Mouse (Mus musculus) heart, embryonic 10.5 days (tissue): ENCODE results near the gene Cuta. TPM values are rescaled to one million over a fixed set of nuclear protein-coding genes. Genes with fewer than 3 reads are reported as not detected.

Source experiments
- DNase-seq: peaks from one replicate; pipeline ENCODE4 v3.0.0-alpha.2; 2017; ENCODE audit warnings: low spot score
- H3K27ac ChIP-seq: fragments of 300-500 bp; sonication (generic); 2 replicates; pipeline ENCODE4 v1.5.1; 2016; ENCODE audit warnings: mild to moderate bottlenecking
- H3K27me3 ChIP-seq: fragments of 300-500 bp; sonication (generic); 2 replicates; pipeline ENCODE4 v1.6.1; 2016; ENCODE audit warnings: mild to moderate bottlenecking; ENCODE audit not compliant: poor library complexity, insufficient read depth, severe bottlenecking
- H3K36me3 ChIP-seq: fragments of 300-500 bp; sonication (generic); 2 replicates; pipeline ENCODE4 v1.6.1; 2016; ENCODE audit warnings: mild to moderate bottlenecking, moderate library complexity
- H3K4me1 ChIP-seq: fragments of 300-500 bp; sonication (generic); 2 replicates; pipeline ENCODE4 v1.6.1; 2016; ENCODE audit warnings: mild to moderate bottlenecking
- H3K4me3 ChIP-seq: fragments of 300-500 bp; sonication (generic); 2 replicates; pipeline ENCODE4 v1.5.1; 2016; ENCODE audit warnings: mild to moderate bottlenecking, moderate library complexity
- H3K9me3 ChIP-seq: fragments of 300-500 bp; sonication (generic); 2 replicates; pipeline ENCODE4 v1.6.1; 2016; ENCODE audit warnings: mild to moderate bottlenecking, moderate library complexity
- WGBS: fragments of 180-500 bp; shearing (Covaris S2); methylation state at CpG from one replicate; pipeline ENCODE4 v1.1.7; 2016; 5-methylcytosine and 5-hydroxymethylcytosine counted together
- polyA plus RNA-seq: library from polyadenylated mRNA; unstranded; fragments of >200 nt; fragmentation: Nextera tagmentation; extraction: Ambion mirVana; gene quantifications from 2 replicates; pipeline ENCODE4 v1.2.1, GENCODE M21; 2016

Gene Cuta
- polyA plus RNA-seq, 1 experiment from 2014 or later: 155 TPM

DNA sequence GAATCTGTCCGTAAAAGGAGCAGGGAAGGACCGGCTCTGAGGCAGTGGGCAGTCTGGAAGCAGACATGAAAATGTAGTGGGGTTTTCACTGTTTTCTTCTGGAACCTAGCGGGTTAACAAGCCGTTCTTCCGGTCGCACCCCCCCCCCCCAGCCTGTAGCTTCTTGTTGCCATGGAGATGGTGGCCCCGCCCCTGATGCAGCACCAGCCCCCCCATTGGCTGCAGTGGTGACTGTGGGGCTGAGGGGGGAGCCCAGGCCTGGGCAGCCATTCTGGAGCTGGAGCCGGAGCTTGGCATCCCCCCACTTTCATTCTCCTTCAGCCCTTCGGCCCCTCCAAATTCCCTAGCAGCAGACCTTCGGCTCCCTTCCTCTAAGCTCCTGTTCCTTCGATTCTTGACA is 12.0 kb upstream of the Cuta start:
- H3K9me3 ChIP-seq: no peaks in the 10 kb centered on the region
- H3K27ac ChIP-seq: peak overlapping the region; percentile 89
- peak overlapping the region; percentile 59 for H3K4me3 ChIP-seq
- H3K36me3 ChIP-seq: peaks cover 17% of the 10 kb centered on the region
- H3K27me3 ChIP-seq: no peaks in the 10 kb centered on the region
- 1% methylated on average over 11 of the region's 11 CpGs for WGBS
- peaks cover 92% of the 10 kb centered on the region for H3K4me1 ChIP-seq
- peak; percentile 89 for DNase-seq

DNA sequence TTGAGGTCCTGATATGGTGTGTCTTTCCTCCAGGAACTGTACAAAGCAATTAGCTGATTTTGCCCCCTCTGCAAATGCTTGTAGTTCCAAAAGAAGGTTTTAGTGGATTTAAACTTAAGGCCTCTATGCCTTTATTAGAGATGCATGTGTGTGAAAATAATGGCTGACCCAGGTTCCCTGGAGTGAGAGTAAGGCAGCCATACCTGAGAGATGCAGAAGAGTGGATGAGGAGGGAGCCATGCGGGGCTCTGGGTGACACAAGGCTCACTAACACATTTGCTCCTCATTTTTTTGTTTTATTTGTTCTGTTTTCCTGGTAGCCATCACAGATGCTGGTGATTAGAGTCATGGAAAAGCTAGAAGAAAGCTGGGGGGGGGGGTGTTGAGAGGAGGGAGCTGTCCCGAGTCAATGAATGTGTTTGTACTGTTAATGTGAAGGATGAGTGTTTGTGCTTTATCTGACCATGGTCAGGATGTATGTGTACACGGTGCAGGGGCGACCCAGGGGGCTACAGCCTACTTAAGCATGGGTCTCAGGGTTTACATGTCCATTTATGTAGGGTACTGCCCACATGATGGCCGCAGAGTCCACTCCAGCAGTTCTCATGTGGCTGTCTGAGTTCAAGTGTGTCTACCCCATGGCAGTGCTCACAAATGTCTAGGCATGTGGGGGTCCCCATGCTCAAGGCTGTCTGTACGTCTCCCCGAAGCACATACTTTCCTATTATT is 11.4 kb upstream of the Cuta start:
- Histone ChIP-seq H3K27ac (peak overlapping the region; percentile 89), H3K9me3 (no peaks in the 10 kb centered on the region), H3K27me3 (no peaks in the 10 kb centered on the region), H3K4me1 (peaks cover 96% of the 10 kb centered on the region), H3K36me3 (peaks cover 11% of the 10 kb centered on the region), H3K4me3 (peak overlapping the region; percentile 59)
- DNase-seq: no peak
- 31% methylated on average over 7 of the region's 7 CpGs for WGBS

DNA sequence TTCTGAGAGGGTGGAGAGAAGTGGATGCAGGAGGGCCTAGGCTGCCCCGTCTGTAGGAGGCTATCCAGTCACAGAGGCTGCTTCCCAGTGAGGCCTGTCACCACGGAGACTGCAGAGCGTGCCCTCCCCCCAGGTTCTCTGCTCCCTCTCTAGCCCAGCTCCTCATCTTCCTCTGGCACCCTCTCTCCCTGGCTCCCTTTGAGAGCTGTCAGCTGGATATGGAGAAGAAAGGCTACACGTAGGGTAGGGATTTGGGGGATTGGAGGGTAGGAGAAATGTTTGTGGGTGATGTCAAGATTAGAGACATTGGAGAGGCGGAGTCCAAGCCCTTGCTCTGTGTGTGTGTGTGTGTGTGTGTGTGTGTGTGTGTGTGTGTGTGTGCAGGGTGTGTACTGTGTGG is 10.5 kb upstream of the Cuta start:
- Histone ChIP-seq H3K27ac (peak overlapping the region; percentile 88), H3K4me3 (peak overlapping the region; percentile 82)
- WGBS: 40% methylated on average over 5 of the region's 5 CpGs

DNA sequence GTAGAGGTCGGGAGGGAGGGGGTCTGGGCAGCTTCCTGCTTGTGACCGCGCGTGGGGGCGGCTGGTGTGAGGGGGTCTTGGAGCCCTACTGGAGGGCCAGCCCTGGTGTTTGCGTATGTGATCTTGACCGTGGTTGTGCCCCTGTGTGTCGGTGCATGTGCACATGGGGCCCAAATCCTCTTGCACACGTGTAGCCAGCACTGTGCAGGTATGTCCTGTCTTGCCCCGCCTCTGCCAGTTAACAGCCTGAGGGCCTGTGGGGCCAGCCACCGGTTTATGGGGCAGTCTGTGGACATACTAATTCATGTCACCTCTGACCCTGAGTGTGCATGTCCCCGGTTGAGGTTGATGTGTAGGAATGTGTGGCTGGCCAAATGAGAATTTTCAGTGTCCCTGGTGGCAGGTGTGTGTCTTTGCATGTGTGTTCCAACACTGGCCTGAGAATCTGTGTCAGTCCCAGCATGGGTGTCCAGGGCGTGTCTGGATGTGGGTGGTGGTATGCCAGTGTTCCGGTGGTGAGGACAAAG is 9.7 kb upstream of the Cuta start:
- DNase-seq: no peak

More for the DNA sequence above, 10.5 kb upstream of the Cuta start:
- no peaks in the 10 kb centered on the region for H3K27me3 ChIP-seq
- peaks cover 3% of the 10 kb centered on the region for H3K36me3 ChIP-seq
- DNase-seq: no peak
- no peaks in the 10 kb centered on the region for H3K9me3 ChIP-seq
- peaks cover 89% of the 10 kb centered on the region for H3K4me1 ChIP-seq

DNA sequence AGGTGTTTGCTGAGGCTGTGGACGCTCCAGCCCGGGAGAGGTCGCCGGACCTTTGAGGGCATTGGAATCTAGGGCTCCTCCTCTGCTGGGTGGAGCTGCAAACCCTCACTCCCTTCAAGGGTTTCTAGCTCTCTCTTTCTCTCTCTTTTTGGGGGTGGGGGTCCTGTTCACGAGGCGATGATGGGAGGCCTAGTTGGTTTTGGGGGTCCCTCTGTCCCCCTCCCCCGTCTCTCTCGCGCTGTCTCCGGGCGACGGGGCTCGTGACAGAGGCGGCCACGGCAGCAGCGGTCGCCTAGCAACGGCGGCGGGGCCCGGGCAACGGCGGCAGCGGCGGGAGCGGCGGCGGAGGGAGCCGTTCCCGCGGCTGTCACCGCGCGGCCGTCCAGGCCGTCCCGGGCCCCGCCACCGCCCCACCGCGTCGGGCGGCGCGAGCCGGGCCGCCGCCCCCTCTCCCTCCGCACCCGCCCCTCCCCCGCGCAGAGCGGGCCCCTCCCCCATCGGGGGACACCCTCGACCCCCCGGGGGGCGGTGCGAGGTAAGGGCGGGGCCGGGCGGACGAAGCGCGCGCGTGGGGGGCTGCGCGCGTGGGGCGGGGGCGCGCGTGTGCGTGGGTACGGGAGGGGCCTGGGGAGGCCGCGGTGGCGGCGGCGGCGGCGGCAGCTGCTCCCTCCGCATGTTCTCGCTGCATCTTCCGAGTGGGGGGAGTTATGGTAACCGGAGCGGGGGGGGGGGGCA is 9.1 kb upstream of the Cuta start:
- H3K27me3 ChIP-seq: no peaks in the 10 kb centered on the region
- H3K27ac ChIP-seq: peak overlapping the region; percentile 88
- no peak for DNase-seq
- H3K4me3 ChIP-seq: peak overlapping the region; percentile 82
- H3K4me1 ChIP-seq: peaks cover 77% of the 10 kb centered on the region
- under 1% methylated on average over 44 of the region's 87 CpGs for WGBS
- no peaks in the 10 kb centered on the region for H3K9me3 ChIP-seq
- H3K36me3 ChIP-seq: no peaks in the 10 kb centered on the region

More for the DNA sequence above, 9.7 kb upstream of the Cuta start:
- peak overlapping the region; percentile 82 for H3K4me3 ChIP-seq
- H3K9me3 ChIP-seq: no peaks in the 10 kb centered on the region
- H3K4me1 ChIP-seq: peaks cover 83% of the 10 kb centered on the region
- no peaks in the 10 kb centered on the region for H3K27me3 ChIP-seq
- WGBS: 13% methylated on average over 10 of the region's 14 CpGs
- H3K36me3 ChIP-seq: no peaks in the 10 kb centered on the region
- H3K27ac ChIP-seq: peak overlapping the region; percentile 88

DNA sequence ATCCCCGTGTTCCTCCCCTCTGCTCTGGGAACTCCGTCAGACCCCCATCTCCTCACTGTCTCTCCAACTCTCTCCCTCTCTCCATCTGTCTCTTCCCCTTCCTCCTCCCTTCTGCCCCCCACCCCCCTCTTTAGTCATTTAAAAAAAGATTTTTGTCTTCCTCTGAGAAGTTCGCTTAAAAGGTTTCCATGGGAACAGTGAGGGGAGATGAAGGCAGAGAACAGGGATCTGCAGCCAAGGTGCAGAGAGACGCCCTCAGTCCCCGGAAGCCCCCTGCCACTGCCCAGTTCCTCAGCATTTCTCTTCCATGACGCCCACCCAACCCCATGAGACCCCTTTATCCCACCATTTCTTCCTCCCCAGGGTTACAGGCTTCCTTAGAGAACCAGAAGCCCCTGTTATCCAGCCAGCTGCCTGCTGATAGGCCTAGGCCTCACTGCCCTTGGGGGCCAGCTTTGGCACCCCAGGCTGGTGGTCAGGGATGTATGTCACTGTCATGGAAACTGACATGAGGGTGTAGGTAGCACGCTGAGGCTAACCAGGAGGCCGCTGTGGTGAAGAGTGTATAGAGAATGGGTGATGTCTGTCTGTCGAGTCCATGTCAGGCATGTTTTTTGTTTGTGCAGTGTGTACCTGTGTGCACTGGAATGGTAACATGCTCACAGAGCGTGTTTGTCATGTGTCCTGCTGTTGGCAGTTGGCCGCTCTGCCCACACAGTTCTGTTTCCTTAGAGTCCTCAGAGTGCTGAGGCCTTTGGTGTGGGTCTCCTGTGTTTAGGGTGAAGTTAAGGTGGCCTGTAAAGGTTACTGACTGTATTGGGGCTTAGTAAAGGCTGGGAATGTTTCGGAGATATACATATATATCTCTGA is 8.1 kb upstream of the Cuta start:
- WGBS: 51% methylated on average over 12 of the region's 12 CpGs
- H3K9me3 ChIP-seq: no peaks in the 10 kb centered on the region
- no peaks in the 10 kb centered on the region for H3K27me3 ChIP-seq
- no peaks in the 10 kb centered on the region for H3K36me3 ChIP-seq
- H3K4me3 ChIP-seq: peak overlapping the region; percentile 65
- peak overlapping the region; percentile 91 for H3K27ac ChIP-seq
- H3K4me1 ChIP-seq: peaks cover 71% of the 10 kb centered on the region
- no peak for DNase-seq

DNA sequence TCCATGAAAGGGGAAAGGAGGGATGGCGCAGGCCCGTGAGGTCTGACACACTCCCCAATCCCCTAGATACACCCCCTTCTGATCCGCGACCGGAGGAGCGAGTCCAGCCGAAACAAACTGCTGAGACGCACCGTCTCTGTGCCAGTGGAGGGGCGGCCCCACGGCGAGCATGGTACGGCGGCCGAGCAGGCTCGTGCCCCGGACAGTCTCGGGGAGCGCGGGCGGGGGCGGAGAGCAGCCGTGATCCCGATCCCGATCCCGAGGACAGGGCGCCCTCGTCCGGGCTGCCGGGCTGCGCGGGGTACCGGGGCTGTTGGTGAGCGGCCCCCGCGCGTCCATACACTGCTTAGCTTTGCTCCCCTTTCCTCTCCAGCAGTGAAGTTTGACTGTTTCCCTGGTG is 7.2 kb upstream of the Cuta start:
- H3K4me3 ChIP-seq: peak overlapping the region; percentile 65
- under 1% methylated on average over 37 of the region's 37 CpGs for WGBS
- H3K27ac ChIP-seq: peak overlapping the region; percentile 91
- no peak for DNase-seq
- H3K9me3 ChIP-seq: no peaks in the 10 kb centered on the region
- H3K4me1 ChIP-seq: peaks cover 70% of the 10 kb centered on the region
- no peaks in the 10 kb centered on the region for H3K36me3 ChIP-seq
- H3K27me3 ChIP-seq: no peaks in the 10 kb centered on the region

DNA sequence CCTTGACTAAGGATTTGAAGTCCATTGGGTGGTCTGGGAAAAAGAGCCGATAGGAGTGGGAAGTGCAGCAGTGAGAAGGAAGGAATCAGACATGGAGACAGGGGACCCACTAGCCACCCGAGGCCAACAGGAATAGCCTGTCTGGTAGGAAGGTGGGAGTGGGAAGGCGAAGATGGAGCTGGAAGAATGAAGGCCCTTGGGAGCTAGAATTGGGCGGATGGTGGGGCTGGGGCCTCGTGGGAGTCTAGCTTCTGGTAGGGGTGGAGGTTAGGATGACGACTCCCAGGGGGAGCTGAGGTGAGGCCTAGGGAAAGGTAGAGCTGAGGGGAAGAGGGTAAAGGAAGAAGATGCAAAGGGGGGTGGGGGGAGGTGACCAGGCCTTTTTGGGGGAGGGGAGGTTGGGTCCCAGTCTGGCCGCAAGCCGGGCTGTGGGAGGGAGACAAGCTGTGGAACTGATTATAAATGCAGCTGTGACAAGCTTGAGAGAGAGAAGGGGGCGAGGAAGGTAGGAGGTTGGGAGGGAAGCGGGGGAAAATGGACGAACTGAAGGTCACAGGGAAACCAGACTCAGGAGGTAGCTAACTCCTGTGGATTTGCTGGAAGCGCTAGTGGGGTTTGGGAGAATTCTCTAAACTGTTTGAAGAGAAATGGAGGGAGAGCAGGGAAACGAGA is 6.6 kb upstream of the Cuta start:
- peak overlapping the region; percentile 91 for H3K27ac ChIP-seq
- H3K4me3 ChIP-seq: peak overlapping the region; percentile 65
- H3K9me3 ChIP-seq: no peaks in the 10 kb centered on the region
- no peaks in the 10 kb centered on the region for H3K36me3 ChIP-seq
- no peaks in the 10 kb centered on the region for H3K27me3 ChIP-seq
- DNase-seq: no peak
- WGBS: 33% methylated on average over 13 of the region's 13 CpGs
- peaks cover 70% of the 10 kb centered on the region for H3K4me1 ChIP-seq

DNA sequence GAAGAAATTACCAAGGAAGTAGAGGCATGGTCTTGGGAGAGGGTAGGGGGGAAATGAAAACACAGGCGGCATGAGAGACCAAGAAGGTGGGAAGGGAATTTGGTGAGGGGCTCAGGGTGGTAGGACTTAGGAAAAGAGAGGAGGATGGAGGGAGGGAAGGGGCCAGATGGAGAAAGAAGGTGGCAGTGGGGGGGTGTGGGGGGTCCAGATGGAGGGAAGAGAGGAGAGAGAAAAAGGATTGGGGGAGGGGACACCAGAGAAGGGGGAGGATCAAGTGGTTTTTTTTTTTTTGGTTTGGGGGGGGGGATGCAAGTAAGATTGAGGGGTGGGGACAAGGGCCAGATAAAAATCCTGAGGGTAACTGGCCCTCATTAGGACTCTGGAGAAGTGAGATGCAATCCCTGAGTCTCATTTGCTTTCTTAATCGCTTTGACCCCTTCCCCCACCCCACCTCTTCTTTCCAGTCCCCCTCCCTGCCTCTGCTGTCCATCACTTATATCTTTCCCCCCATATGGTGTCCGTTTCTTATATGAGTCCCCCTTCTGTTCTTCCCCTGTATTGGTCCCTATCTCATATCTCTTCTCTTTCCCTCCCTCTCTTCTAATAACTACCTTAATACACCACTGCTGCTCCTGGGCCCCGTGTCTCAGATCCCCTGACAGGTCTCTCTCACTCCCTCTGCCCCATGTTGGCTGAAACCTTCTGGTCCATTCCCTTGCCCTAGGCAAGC is 2.6 kb upstream of the Cuta start:
- no peak for DNase-seq
- peak overlapping the region; percentile 97 for H3K27ac ChIP-seq
- no peaks in the 10 kb centered on the region for H3K9me3 ChIP-seq
- 12% methylated on average over 4 of the region's 4 CpGs for WGBS
- H3K4me3 ChIP-seq: peak overlapping the region; percentile 70
- peaks cover 6% of the 10 kb centered on the region for H3K36me3 ChIP-seq
- no peaks in the 10 kb centered on the region for H3K27me3 ChIP-seq
- peaks cover 64% of the 10 kb centered on the region for H3K4me1 ChIP-seq

DNA sequence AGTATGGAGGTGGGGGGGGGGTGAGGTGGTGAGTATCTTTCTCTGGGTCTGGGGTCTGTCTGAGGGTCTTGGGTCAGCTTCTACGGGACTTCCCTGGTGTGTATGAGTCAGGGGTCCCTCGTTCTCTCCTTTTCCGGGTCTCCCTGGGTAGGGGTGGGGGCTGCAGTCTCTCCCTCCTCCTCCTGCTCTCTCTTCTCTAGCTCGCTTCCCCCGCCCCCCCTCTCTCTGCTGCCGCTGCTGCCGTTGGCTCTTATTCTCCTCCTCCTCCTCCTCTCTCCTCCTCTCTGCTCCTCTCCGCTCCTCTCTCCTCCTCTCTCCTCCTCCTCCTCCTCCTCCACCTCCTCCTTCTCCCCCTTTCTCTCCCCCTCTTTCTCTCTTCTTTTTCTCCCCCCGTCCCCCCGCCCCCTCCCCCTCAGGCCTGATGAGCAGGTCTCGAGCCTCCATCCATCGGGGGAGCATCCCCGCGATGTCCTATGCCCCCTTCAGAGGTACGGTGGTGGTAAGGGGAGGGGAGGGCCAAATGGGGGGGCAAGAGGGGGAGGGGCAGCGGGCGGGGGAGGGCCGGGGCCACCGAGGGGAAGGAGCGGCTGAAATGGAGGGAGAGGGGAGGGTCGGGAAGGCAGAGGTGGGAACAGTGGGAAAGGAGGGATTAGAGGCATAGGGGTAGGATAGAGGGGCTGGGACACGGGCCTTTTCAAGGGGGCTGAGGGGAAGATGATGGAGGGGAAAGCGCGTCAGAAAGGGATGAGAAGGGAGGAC is 1.8 kb upstream of the Cuta start, which contains the start of gene Syngap1:
Gene Syngap1, plus strand, starts transcription at position 223 of the 759 bp plus-strand sequence.
- H3K4me1 ChIP-seq: peaks cover 61% of the 10 kb centered on the region
- H3K9me3 ChIP-seq: no peaks in the 10 kb centered on the region
- no peak for DNase-seq
- no peaks in the 10 kb centered on the region for H3K27me3 ChIP-seq
- peak within 1 kb of the TSS; percentile 97 for H3K27ac ChIP-seq
- peak within 1 kb of the TSS; percentile 77 for H3K4me3 ChIP-seq
- 4% methylated on average over 22 of the region's 24 CpGs for WGBS
- peaks cover 14% of the 10 kb centered on the region for H3K36me3 ChIP-seq

DNA sequence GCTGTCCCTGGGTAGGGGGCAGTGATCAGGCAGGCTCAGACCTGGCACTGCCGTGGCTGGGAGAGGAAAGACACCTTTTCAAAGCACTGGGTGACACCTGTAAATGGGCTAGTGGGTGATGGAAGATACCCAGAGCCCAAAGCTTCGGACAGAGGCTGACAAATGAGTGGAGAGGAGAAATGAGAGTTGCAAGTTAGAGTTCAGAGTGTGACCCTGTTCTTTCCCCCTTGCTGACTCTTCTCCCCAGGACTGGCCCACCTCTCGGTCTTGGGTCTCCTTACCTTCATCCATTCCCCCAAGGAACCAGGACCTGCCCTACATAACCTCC is 568 bp upstream of the Cuta start:
- Histone ChIP-seq H3K4me3 (peak overlapping the region; percentile 77), H3K9me3 (no peaks in the 10 kb centered on the region), H3K27ac (peak overlapping the region; percentile 97), H3K4me1 (peaks cover 60% of the 10 kb centered on the region), H3K36me3 (peaks cover 27% of the 10 kb centered on the region), H3K27me3 (no peaks in the 10 kb centered on the region)
- no peak for DNase-seq
- 5% methylated on average over 3 of the region's 3 CpGs for WGBS
